Mouse (Mus musculus): ENCODE results near the gene Iqcf3. TPM values are rescaled to one million over a fixed set of nuclear protein-coding genes. Genes with fewer than 3 reads are reported as not detected.

The Iqcf3 gene
- total RNA-seq, 2 experiments from 2014 or later: not detected

- DNase-seq: peak; percentile 0 to 1
Measured at GRCm38 (mm10) chr9:106470991-106471750, 90.3 kb downstream of the Iqcf3 start.

- no peak for DNase-seq
Measured at GRCm38 (mm10) chr9:106469776-106470175, 91.7 kb downstream of the Iqcf3 start.

- peak in 1 of 2 experiments; percentile 1 for DNase-seq
Measured at GRCm38 (mm10) chr9:106469317-106469716, 92.1 kb downstream of the Iqcf3 start.

GRCm38 (mm10) chr9:106467746-106468145 is 93.7 kb downstream of the Iqcf3 start:
- DNase-seq: no peak

DNA sequence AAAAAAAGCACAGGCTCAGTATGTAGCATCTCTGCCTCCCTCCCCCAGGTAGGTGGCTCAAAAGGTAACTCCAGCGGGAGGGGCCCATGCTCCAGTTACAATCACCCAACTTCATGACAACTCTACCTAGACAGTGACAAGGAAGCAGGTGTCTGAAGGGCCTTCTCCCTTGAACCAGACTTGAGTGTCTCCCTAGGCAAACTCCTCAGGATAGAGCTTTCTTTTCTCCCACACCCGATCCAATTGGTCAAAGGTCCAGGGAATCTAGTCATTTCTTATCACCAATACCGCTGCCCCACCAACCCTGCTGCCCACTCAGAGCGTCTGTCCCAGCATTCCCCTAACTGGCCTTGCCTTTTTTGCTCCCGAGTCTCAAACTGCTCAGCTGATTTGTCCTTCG is 94.7 kb downstream of the Iqcf3 start:
- no peak for DNase-seq

- DNase-seq: peak; percentile 67 to 69
Measured at GRCm38 (mm10) chr9:106465571-106466200, 95.7 kb downstream of the Iqcf3 start, which contains the start of gene Gpr62. TSS of gene Gpr62 (minus strand) at chr9:106465938.

DNA sequence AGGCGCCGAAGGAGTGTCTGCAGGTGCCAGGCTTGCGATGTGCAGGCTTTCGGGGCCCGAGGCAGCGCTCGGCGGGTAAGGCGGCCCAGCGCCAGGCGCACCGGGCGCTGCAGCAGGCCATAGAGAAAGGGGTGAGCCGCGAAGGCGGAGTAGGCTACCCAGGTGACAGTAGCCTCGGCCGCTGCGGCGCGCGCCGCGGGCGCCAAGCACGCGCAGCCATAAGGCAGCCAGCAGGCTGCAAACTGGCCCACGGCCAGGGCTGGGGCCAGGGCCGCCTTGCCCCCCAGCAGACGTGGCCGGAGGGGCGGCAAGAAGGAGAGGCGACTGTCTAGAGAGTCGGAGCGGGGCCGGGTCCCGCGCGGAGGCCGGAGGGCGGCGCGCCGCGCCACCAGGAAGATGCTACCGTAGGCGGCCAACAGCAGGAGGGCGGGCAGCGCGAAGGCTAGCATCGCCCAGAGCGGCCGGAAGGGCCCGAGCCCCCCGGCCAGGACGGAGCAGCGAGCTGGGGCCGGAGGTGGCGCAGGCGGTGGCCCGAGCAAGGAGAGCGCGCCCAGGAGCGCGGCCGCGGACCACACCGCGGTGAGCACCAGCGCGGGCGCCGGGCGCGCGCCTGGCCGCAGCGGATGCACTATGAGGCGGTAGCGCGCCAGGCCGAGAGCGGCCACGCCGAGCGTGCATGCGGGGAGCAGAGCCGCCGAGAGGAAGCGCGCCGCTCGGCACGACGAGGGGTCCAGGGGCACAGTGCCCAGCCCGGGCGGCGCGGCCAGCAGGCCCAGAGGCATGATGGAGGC is 96.5 kb downstream of the Iqcf3 start:
- peak; percentile 73 to 80 for DNase-seq

- no peak for DNase-seq
Measured at GRCm38 (mm10) chr9:106463122-106464063, 98.0 kb downstream of the Iqcf3 start.

GRCm38 (mm10) chr9:106462430-106462800 is 99.0 kb downstream of the Iqcf3 start:
- DNase-seq: no peak

DNA sequence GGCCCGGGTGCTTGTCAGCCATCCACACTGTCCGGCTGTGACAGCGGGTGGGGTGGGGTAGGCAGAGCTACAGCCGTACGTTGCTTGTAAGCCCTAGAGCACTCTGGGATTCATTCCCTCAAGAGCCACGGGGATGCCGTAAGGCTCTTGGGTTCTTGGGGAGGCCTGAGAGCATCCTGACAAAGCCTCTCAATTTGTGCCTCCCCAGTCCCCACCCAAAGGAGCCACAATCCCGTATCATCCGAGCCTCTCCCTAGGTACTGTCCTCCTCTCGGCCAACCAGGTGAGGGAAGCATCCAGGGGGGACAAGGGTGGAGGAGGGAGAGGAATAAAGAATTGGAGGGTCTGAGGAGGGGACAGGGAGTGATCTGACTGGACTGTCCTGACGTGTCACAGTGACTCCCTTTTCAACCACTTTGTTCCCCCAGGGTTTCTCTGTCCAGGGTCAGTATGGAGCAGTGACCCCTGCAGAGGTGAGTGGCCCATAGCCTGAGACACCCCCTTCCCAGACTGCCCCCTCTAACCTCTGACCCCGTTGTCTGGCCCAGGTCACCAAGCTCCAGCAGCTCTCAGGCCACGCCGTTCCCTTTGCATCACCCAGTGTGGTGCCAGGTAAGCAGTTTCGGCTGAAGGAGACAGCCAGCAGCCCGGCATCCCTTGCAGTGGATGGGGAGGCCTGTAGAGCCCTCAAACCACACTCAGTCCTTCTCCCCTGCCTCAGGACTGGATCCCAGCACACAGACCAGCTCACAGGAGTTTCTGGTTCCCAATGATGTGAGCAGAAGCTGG is 99.6 kb downstream of the Iqcf3 start:
- no peak for DNase-seq

- DNase-seq: no peak
Measured at GRCm38 (mm10) chr9:106461026-106461415, 100.4 kb downstream of the Iqcf3 start.

- no peak for DNase-seq
Measured at GRCm38 (mm10) chr9:106460401-106461025, 100.9 kb downstream of the Iqcf3 start.

DNA sequence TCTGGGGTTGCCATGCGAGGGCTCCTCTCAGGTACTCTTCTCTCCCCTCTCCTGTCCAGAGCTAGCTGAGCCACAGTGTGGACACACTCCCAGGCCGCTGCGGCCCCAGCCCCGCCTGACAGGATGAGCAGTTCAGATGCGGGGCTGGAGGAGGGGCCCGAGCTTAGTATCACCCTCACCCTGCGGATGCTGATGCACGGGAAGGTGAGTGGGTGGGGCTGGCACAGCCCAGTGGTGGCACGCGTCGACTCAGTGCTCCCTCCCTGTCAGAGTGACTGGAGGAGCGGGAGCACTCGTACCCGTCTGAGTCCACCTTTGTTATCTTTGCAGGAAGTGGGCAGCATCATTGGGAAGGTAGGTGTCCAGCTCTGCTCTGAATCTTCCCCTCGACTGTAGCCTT is 101.5 kb downstream of the Iqcf3 start:
- no peak for DNase-seq

DNA sequence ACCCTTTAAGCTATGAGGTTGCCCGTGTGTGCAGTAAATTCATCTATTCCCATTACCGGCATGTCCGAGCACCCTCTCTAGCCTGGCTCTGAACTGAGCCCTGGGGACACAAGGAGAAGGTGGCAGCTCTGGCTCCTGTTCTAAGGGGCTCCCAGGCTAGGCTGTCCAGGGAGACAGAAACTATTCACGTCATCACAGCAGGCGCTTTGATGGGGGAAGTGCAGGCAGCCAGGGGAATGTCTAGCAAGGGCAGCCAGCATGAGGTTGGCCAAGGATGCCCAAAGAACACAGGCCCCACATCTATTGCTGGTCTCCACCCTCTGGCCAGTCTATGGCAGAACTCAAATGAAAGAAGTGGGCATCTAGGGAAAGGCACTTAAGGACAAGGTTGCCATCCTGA is 103.5 kb downstream of the Iqcf3 start:
- no peak for DNase-seq

DNA sequence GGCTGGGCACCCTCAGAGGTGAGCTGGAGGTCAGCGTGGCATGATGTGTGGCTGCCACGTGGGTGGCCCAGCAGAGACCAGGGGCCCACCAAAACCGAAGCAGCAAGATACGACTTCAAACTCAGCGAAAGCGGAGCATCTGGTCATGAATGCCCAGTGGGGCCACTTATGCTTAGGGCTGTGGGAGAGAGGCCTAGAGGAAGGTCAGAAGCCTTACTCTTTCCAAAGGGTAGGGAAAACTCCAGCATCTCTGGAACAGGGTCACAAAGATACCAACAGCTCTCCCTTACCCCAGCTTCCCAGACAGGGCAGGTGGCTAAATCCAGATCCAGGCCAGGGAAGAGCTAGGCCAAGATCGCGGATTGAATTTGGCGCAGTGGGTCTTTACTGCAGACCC is 104.3 kb downstream of the Iqcf3 start:
- DNase-seq: no peak

GRCm38 (mm10) chr9:106456325-106457162 is 104.9 kb downstream of the Iqcf3 start:
- DNase-seq: no peak

GRCm38 (mm10) chr9:106454888-106455681 is 106.3 kb downstream of the Iqcf3 start:
- peak in 1 of 2 experiments; percentile 49 for DNase-seq

GRCm38 (mm10) chr9:106454071-106454761 is 107.2 kb downstream of the Iqcf3 start:
- DNase-seq: no peak

Measured in layer of hippocampus, postnatal 36 days (tissue).